Mouse (Mus musculus): ENCODE measurements around the gene Hsd11b1.

DNA sequence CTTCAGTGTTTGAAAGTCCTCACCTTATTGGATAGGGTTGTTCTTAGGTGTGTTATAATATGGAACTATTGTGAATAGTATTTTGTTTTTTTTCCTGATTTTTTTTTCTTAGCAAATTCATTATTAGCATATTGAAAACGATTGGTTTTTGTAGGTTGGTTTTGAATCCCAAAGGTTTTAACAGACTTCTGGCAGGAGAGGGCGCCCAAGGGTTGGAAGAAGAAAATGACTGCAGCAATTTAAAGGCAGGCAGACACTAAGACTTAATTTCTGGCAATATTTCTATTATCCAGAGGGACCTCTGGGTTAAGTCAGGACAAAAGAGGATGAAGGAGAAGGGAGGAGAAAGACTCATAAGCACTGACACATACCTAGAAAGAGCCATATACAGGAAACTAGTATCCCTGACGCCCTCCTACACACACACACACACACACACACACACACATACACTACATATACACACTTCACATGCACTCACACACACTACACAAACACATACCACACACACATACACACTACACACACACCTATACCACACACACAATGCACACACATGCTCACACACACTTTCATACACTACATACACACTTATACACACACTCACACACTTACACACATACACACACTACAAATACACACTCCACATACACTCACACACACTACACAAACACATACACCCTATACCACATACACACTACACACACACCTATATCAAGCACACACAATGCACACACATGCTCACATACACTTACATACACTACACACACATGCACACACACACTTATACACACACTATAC lies 8.2 kb downstream of the Hsd11b1 start:
- no peak for TF ChIP-seq CTCF (IDR thresholded peaks at IDR 0.05; ENCODE audit: low read depth, low read length)
- no peak for TF ChIP-seq POLR2A (IDR thresholded peaks at IDR 0.05; ENCODE audit: borderline replicate concordance, low read depth, low read length)

All from bone marrow macrophage, adult 2 months (primary cell).